Mouse (Mus musculus) layer of hippocampus, postnatal 25 days (tissue): ENCODE measurements around the gene Plod2. TPM values are rescaled to one million over a fixed set of nuclear protein-coding genes. Genes with fewer than 3 reads are reported as not detected.

ENCODE experiments used
- DNase-seq, 2 experiments: peaks; one replicate each; pipeline ENCODE4 v3.0.0; 2022; ENCODE audit warnings: mixed read lengths in 2 of 2, low spot score in 1 of 2; ENCODE audit errors: extremely low spot score in 1 of 2
- total RNA-seq, 2 experiments: library from RNA; stranded (reverse); gene quantifications; 2 replicates each; pipeline ENCODE4 v1.2.3; 2021

Plod2 gene
- total RNA-seq, 2 experiments from 2014 or later: 6.4 to 8.3 TPM

- DNase-seq: no peak
Observed at GRCm38 (mm10) chr9:92552691-92553090, 10.7 kb downstream of the Plod2 start.

GRCm38 (mm10) chr9:92555006-92555958 is 13.3 kb downstream of the Plod2 start:
- no peak for DNase-seq

GRCm38 (mm10) chr9:92559750-92560149 is 17.7 kb downstream of the Plod2 start:
- DNase-seq: no peak

GRCm38 (mm10) chr9:92560840-92561547 is 19.0 kb downstream of the Plod2 start:
- DNase-seq: no peak

- no peak for DNase-seq
Observed at GRCm38 (mm10) chr9:92562416-92562815, 20.4 kb downstream of the Plod2 start.

- DNase-seq: no peak
Observed at GRCm38 (mm10) chr9:92563306-92563705, 21.3 kb downstream of the Plod2 start.

- no peak for DNase-seq
Observed at GRCm38 (mm10) chr9:92564391-92564790, 22.4 kb downstream of the Plod2 start.

GRCm38 (mm10) chr9:92566234-92566633 is 24.2 kb downstream of the Plod2 start:
- no peak for DNase-seq

GRCm38 (mm10) chr9:92567474-92567873 is 25.5 kb downstream of the Plod2 start:
- DNase-seq: no peak

GRCm38 (mm10) chr9:92568798-92569197 is 26.8 kb downstream of the Plod2 start:
- no peak for DNase-seq

- DNase-seq: no peak
Observed at GRCm38 (mm10) chr9:92572376-92573108, 30.5 kb downstream of the Plod2 start.

- no peak for DNase-seq
Observed at GRCm38 (mm10) chr9:92583876-92584275, 41.9 kb downstream of the Plod2 start.

GRCm38 (mm10) chr9:92586025-92586424 is 44.0 kb downstream of the Plod2 start:
- no peak for DNase-seq

GRCm38 (mm10) chr9:92587391-92587790 is 45.4 kb downstream of the Plod2 start:
- no peak for DNase-seq

- DNase-seq: no peak
Observed at GRCm38 (mm10) chr9:92588226-92588625, 46.2 kb downstream of the Plod2 start.

- no peak for DNase-seq
Observed at GRCm38 (mm10) chr9:92589021-92589420, 47.0 kb downstream of the Plod2 start.

- DNase-seq: no peak
Observed at GRCm38 (mm10) chr9:92591482-92591881, 49.5 kb downstream of the Plod2 start.

GRCm38 (mm10) chr9:92592757-92593156 is 50.7 kb downstream of the Plod2 start:
- DNase-seq: no peak

GRCm38 (mm10) chr9:92594491-92594890 is 52.5 kb downstream of the Plod2 start:
- DNase-seq: no peak

- DNase-seq: no peak
Observed at GRCm38 (mm10) chr9:92595296-92595695, 53.3 kb downstream of the Plod2 start.
